Mouse (Mus musculus): Measurements from ENCODE around the gene Ube2o. TPM values are rescaled to one million over a fixed set of nuclear protein-coding genes. Genes with fewer than 3 reads are reported as not detected.

The Ube2o gene
- polyA plus RNA-seq, 1 experiment from 2014 or later, result 22.4 TPM

GRCm38 (mm10) chr11:116621258-116621704 is 40.0 kb upstream of the Ube2o start:
- Histone ChIP-seq H3K27me3 (peaks cover 16% of the 10 kb centered on the region), H3K4me1 (peaks cover 29% of the 10 kb centered on the region), H3K4me3 (no peak overlapping the region), H3K36me3 (no peaks in the 10 kb centered on the region), H3K9me3 (no peaks in the 10 kb centered on the region), H3K4me2 (replicated peaks) (no peak overlapping the region), H3K9ac (replicated peaks) (no peak overlapping the region), H3K27ac (replicated peaks) (0 out of 2 replicates have a peak overlapping the region, but pooled peaks have one; percentile 23)
- peak; percentile 29; the same call in 1 of the 2 replicates for ATAC-seq (replicated peaks)
- 49% methylated on average over 6 of the region's 6 CpGs for WGBS

- ATAC-seq (replicated peaks), result no peak
- peaks cover 16% of the 10 kb centered on the region for H3K27me3 ChIP-seq
- WGBS, result 76% methylated on average over 10 of the region's 10 CpGs
- no peak overlapping the region for H3K9ac ChIP-seq (replicated peaks)
- H3K36me3 ChIP-seq, result no peaks in the 10 kb centered on the region
- H3K27ac ChIP-seq (replicated peaks), result no peak overlapping the region
- H3K4me2 ChIP-seq (replicated peaks), result no peak overlapping the region
- H3K4me1 ChIP-seq, result peaks cover 31% of the 10 kb centered on the region
- H3K9me3 ChIP-seq, result no peaks in the 10 kb centered on the region
- no peak overlapping the region for H3K4me3 ChIP-seq
Measured at GRCm38 (mm10) chr11:116620559-116621253, 39.5 kb upstream of the Ube2o start.

- Histone ChIP-seq H3K36me3 (no peaks in the 10 kb centered on the region), H3K4me3 (no peak overlapping the region), H3K4me1 (peaks cover 33% of the 10 kb centered on the region), H3K27me3 (peaks cover 16% of the 10 kb centered on the region), H3K9ac (replicated peaks) (no peak overlapping the region), H3K4me2 (replicated peaks) (no peak overlapping the region), H3K27ac (replicated peaks) (no peak overlapping the region), H3K9me3 (no peaks in the 10 kb centered on the region)
- no peak for ATAC-seq (replicated peaks)
- WGBS, result 40% methylated on average over 9 of the region's 9 CpGs
Measured at GRCm38 (mm10) chr11:116620073-116620472, 38.8 kb upstream of the Ube2o start.

GRCm38 (mm10) chr11:116619561-116619960 is 38.3 kb upstream of the Ube2o start:
- no peak overlapping the region for H3K9ac ChIP-seq (replicated peaks)
- no peak overlapping the region for H3K4me3 ChIP-seq
- no peak overlapping the region for H3K4me2 ChIP-seq (replicated peaks)
- H3K36me3 ChIP-seq, result no peaks in the 10 kb centered on the region
- WGBS, result 81% methylated on average over 8 of the region's 8 CpGs
- H3K4me1 ChIP-seq, result peaks cover 31% of the 10 kb centered on the region
- no peak for ATAC-seq (replicated peaks)
- H3K27me3 ChIP-seq, result peaks cover 11% of the 10 kb centered on the region
- no peak overlapping the region for H3K27ac ChIP-seq (replicated peaks)
- no peaks in the 10 kb centered on the region for H3K9me3 ChIP-seq

GRCm38 (mm10) chr11:116619156-116619555 is 37.9 kb upstream of the Ube2o start:
- Histone ChIP-seq H3K27me3 (peaks cover 8% of the 10 kb centered on the region), H3K4me3 (no peak overlapping the region), H3K9me3 (no peaks in the 10 kb centered on the region), H3K9ac (replicated peaks) (no peak overlapping the region), H3K27ac (replicated peaks) (no peak overlapping the region), H3K36me3 (no peaks in the 10 kb centered on the region), H3K4me1 (peaks cover 27% of the 10 kb centered on the region), H3K4me2 (replicated peaks) (no peak overlapping the region)
- ATAC-seq (replicated peaks), result no peak
- 89% methylated on average over 7 of the region's 7 CpGs for WGBS

GRCm38 (mm10) chr11:116618666-116619065 is 37.4 kb upstream of the Ube2o start:
- H3K4me2 ChIP-seq (replicated peaks), result no peak overlapping the region
- H3K36me3 ChIP-seq, result no peaks in the 10 kb centered on the region
- no peaks in the 10 kb centered on the region for H3K9me3 ChIP-seq
- no peak overlapping the region for H3K27ac ChIP-seq (replicated peaks)
- H3K9ac ChIP-seq (replicated peaks), result no peak overlapping the region
- H3K4me3 ChIP-seq, result no peak overlapping the region
- WGBS, result 92% methylated on average over 7 of the region's 7 CpGs
- no peak for ATAC-seq (replicated peaks)
- H3K4me1 ChIP-seq, result peaks cover 22% of the 10 kb centered on the region
- peaks cover 3% of the 10 kb centered on the region; the same call in 1 of the 2 replicates for H3K27me3 ChIP-seq

- Histone ChIP-seq H3K27me3 (no peaks in the 10 kb centered on the region), H3K4me1 (peaks cover 21% of the 10 kb centered on the region; the same call in 1 of the 2 replicates), H3K4me3 (no peak overlapping the region), H3K9me3 (no peaks in the 10 kb centered on the region), H3K36me3 (no peaks in the 10 kb centered on the region), H3K4me2 (replicated peaks) (no peak overlapping the region), H3K27ac (replicated peaks) (no peak overlapping the region), H3K9ac (replicated peaks) (no peak overlapping the region)
- WGBS, result 83% methylated on average over 7 of the region's 7 CpGs
- ATAC-seq (replicated peaks), result no peak
Measured at GRCm38 (mm10) chr11:116617641-116618040, 36.4 kb upstream of the Ube2o start.

GRCm38 (mm10) chr11:116616438-116617118 is 35.3 kb upstream of the Ube2o start:
- H3K27me3 ChIP-seq, result no peaks in the 10 kb centered on the region
- ATAC-seq (replicated peaks), result no peak
- H3K27ac ChIP-seq (replicated peaks), result no peak overlapping the region
- WGBS, result 83% methylated on average over 10 of the region's 10 CpGs
- no peaks in the 10 kb centered on the region for H3K36me3 ChIP-seq
- no peak overlapping the region for H3K4me2 ChIP-seq (replicated peaks)
- peaks cover 17% of the 10 kb centered on the region; the same call in 1 of the 2 replicates for H3K4me1 ChIP-seq
- H3K4me3 ChIP-seq, result no peak overlapping the region
- no peaks in the 10 kb centered on the region for H3K9me3 ChIP-seq
- no peak overlapping the region for H3K9ac ChIP-seq (replicated peaks)

- ATAC-seq (replicated peaks), result no peak
- Histone ChIP-seq H3K4me1 (peaks cover 11% of the 10 kb centered on the region; the same call in 1 of the 2 replicates), H3K4me3 (no peak overlapping the region), H3K27me3 (no peaks in the 10 kb centered on the region), H3K9ac (replicated peaks) (no peak overlapping the region), H3K27ac (replicated peaks) (no peak overlapping the region), H3K9me3 (no peaks in the 10 kb centered on the region), H3K36me3 (no peaks in the 10 kb centered on the region), H3K4me2 (replicated peaks) (no peak overlapping the region)
- 58% methylated on average over 15 of the region's 15 CpGs for WGBS
Measured at GRCm38 (mm10) chr11:116615735-116616437, 34.6 kb upstream of the Ube2o start.

- H3K27ac ChIP-seq (replicated peaks), result no peak overlapping the region
- peaks cover 6% of the 10 kb centered on the region; the same call in 1 of the 2 replicates for H3K4me1 ChIP-seq
- 89% methylated on average over 6 of the region's 6 CpGs for WGBS
- no peak overlapping the region for H3K4me2 ChIP-seq (replicated peaks)
- H3K36me3 ChIP-seq, result no peaks in the 10 kb centered on the region
- no peak overlapping the region for H3K9ac ChIP-seq (replicated peaks)
- H3K4me3 ChIP-seq, result no peak overlapping the region
- no peaks in the 10 kb centered on the region for H3K27me3 ChIP-seq
- no peak for ATAC-seq (replicated peaks)
- H3K9me3 ChIP-seq, result no peaks in the 10 kb centered on the region
Measured at GRCm38 (mm10) chr11:116613234-116613633, 32.0 kb upstream of the Ube2o start.

- Histone ChIP-seq H3K27me3 (no peaks in the 10 kb centered on the region), H3K36me3 (no peaks in the 10 kb centered on the region), H3K4me2 (replicated peaks) (no peak overlapping the region), H3K9me3 (no peaks in the 10 kb centered on the region), H3K9ac (replicated peaks) (no peak overlapping the region), H3K27ac (replicated peaks) (no peak overlapping the region), H3K4me1 (peaks cover 4% of the 10 kb centered on the region; the same call in 1 of the 2 replicates), H3K4me3 (no peak overlapping the region)
- ATAC-seq (replicated peaks), result no peak
- WGBS, result 75% methylated on average over 1 of the region's 1 CpGs
Measured at GRCm38 (mm10) chr11:116612554-116612953, 31.3 kb upstream of the Ube2o start.

GRCm38 (mm10) chr11:116611883-116612282 is 30.6 kb upstream of the Ube2o start:
- Histone ChIP-seq H3K4me3 (no peak overlapping the region), H3K9ac (replicated peaks) (no peak overlapping the region), H3K4me1 (peaks cover 3% of the 10 kb centered on the region; the same call in 1 of the 2 replicates), H3K36me3 (no peaks in the 10 kb centered on the region), H3K4me2 (replicated peaks) (no peak overlapping the region), H3K27ac (replicated peaks) (no peak overlapping the region), H3K9me3 (no peaks in the 10 kb centered on the region), H3K27me3 (no peaks in the 10 kb centered on the region)
- no peak for ATAC-seq (replicated peaks)
- 93% methylated on average over 9 of the region's 9 CpGs for WGBS

Data from forebrain, embryonic 15.5 days (tissue).